Mouse (Mus musculus): ENCODE results near the gene Rad51b.

Rad51b gene

GRCm38 (mm10) chr12:79377861-79378260 is 80.8 kb downstream of the Rad51b start:
- DNase-seq (ENCODE audit: low spot score in 2 of 2): no peak

GRCm38 (mm10) chr12:79380190-79380589 is 83.1 kb downstream of the Rad51b start:
- DNase-seq (ENCODE audit: low spot score in 2 of 2): no peak

- no peak for DNase-seq (ENCODE audit: low spot score in 2 of 2)
Measured at GRCm38 (mm10) chr12:79381489-79381888, 84.4 kb downstream of the Rad51b start.

- DNase-seq (ENCODE audit: low spot score in 2 of 2): no peak
Measured at GRCm38 (mm10) chr12:79382416-79382815, 85.3 kb downstream of the Rad51b start.

GRCm38 (mm10) chr12:79383583-79383982 is 86.5 kb downstream of the Rad51b start:
- no peak for DNase-seq (ENCODE audit: low spot score in 2 of 2)

GRCm38 (mm10) chr12:79384787-79385186 is 87.7 kb downstream of the Rad51b start:
- DNase-seq (ENCODE audit: low spot score in 2 of 2): no peak

- no peak for DNase-seq (ENCODE audit: low spot score in 2 of 2)
Measured at GRCm38 (mm10) chr12:79385199-79385598, 88.1 kb downstream of the Rad51b start.

GRCm38 (mm10) chr12:79387886-79388285 is 90.8 kb downstream of the Rad51b start:
- no peak for DNase-seq (ENCODE audit: low spot score in 2 of 2)

- DNase-seq (ENCODE audit: low spot score in 2 of 2): no peak
Measured at GRCm38 (mm10) chr12:79389251-79389650, 92.2 kb downstream of the Rad51b start.

- DNase-seq (ENCODE audit: low spot score in 2 of 2): no peak
Measured at GRCm38 (mm10) chr12:79389971-79390370, 92.9 kb downstream of the Rad51b start.

- no peak for DNase-seq (ENCODE audit: low spot score in 2 of 2)
Measured at GRCm38 (mm10) chr12:79393636-79394035, 96.6 kb downstream of the Rad51b start.

- no peak for DNase-seq (ENCODE audit: low spot score in 2 of 2)
Measured at GRCm38 (mm10) chr12:79403992-79404391, 106.9 kb downstream of the Rad51b start.

GRCm38 (mm10) chr12:79404494-79404893 is 107.4 kb downstream of the Rad51b start:
- DNase-seq (ENCODE audit: low spot score in 2 of 2): no peak

GRCm38 (mm10) chr12:79408677-79409076 is 111.6 kb downstream of the Rad51b start:
- DNase-seq (ENCODE audit: low spot score in 2 of 2): no peak

- DNase-seq (ENCODE audit: low spot score in 2 of 2): no peak
Measured at GRCm38 (mm10) chr12:79409126-79409860, 112.2 kb downstream of the Rad51b start.

- DNase-seq (ENCODE audit: low spot score in 2 of 2): no peak
Measured at GRCm38 (mm10) chr12:79412894-79413507, 115.9 kb downstream of the Rad51b start.

GRCm38 (mm10) chr12:79417360-79417759 is 120.3 kb downstream of the Rad51b start:
- DNase-seq (ENCODE audit: low spot score in 2 of 2): no peak

- DNase-seq (ENCODE audit: low spot score in 2 of 2): no peak
Measured at GRCm38 (mm10) chr12:79420605-79421004, 123.5 kb downstream of the Rad51b start.

GRCm38 (mm10) chr12:79429507-79430291 is 132.6 kb downstream of the Rad51b start:
- DNase-seq (ENCODE audit: low spot score in 2 of 2): no peak

GRCm38 (mm10) chr12:79431138-79431537 is 134.1 kb downstream of the Rad51b start:
- no peak for DNase-seq (ENCODE audit: low spot score in 2 of 2)

- no peak for DNase-seq (ENCODE audit: low spot score in 2 of 2)
Measured at GRCm38 (mm10) chr12:79433724-79434442, 136.8 kb downstream of the Rad51b start.

GRCm38 (mm10) chr12:79435474-79435873 is 138.4 kb downstream of the Rad51b start:
- no peak for DNase-seq (ENCODE audit: low spot score in 2 of 2)
